Mouse (Mus musculus) hindbrain, postnatal 0 days (tissue): Measurements from ENCODE around the gene Nav3. TPM values are rescaled to one million over a fixed set of nuclear protein-coding genes. Genes with fewer than 3 reads are reported as not detected.

Experiments
- ATAC-seq: fragments of 200-750 bp; cut with Nextera tagmentation; 2 replicates; pipeline ENCODE4 v1.8.0; 2017; ENCODE audit warnings: mild to moderate bottlenecking, moderate TSS enrichment, moderate library complexity
- DNase-seq: peaks from one replicate; pipeline ENCODE4 v3.0.0-alpha.2; 2015; ENCODE audit warnings: low spot score
- H3K27ac ChIP-seq: fragments of 300-500 bp; sonication (generic); 2 replicates; pipeline ENCODE4 v1.5.1; 2014; ENCODE audit warnings: mild to moderate bottlenecking
- H3K27me3 ChIP-seq: fragments of 300-500 bp; sonication (generic); 2 replicates; pipeline ENCODE4 v1.6.1; 2014; ENCODE audit warnings: low read length, mixed read lengths; ENCODE audit not compliant: insufficient read depth
- H3K36me3 ChIP-seq: fragments of 300-500 bp; sonication (generic); 2 replicates; pipeline ENCODE4 v1.6.1; 2014; ENCODE audit warnings: low read length, mixed read lengths; ENCODE audit not compliant: insufficient read depth
- H3K4me1 ChIP-seq: fragments of 300-500 bp; sonication (generic); 2 replicates; pipeline ENCODE4 v1.6.1; 2014; ENCODE audit warnings: antibody characterized with exemption, low read length, mixed read lengths; ENCODE audit not compliant: insufficient read depth
- H3K4me2 ChIP-seq: fragments of 300-500 bp; sonication (generic); 2 replicates; pipeline ENCODE4 v1.6.1; 2014; ENCODE audit warnings: low read depth, mild to moderate bottlenecking, low read length, moderate library complexity, mixed read lengths
- H3K4me3 ChIP-seq: fragments of 300-500 bp; sonication (generic); 2 replicates; pipeline ENCODE4 v1.5.1; 2014; ENCODE audit warnings: low read length
- H3K9ac ChIP-seq: fragments of 300-500 bp; sonication (generic); replicated peaks from 2 replicates; pipeline ENCODE4 v1.6.1; 2014; ENCODE audit warnings: mild to moderate bottlenecking, low read length, moderate library complexity, mixed read lengths
- H3K9me3 ChIP-seq: fragments of 300-500 bp; sonication (generic); 2 replicates; pipeline ENCODE4 v1.6.1; 2016; ENCODE audit warnings: low read length, mixed read lengths
- CTCF ChIP-seq: IDR thresholded peaks from 2 replicates; pipeline ENCODE4 v1.5.1; 2016; ENCODE audit warnings: antibody characterized with exemption, control low read depth, low read depth
- WGBS: fragments of 180-500 bp; shearing (Covaris S2); extraction: QIAGEN DNeasy Blood & Tissue Kit; methylation state at CpG from one replicate; pipeline ENCODE4 v1.1.7; 2014; 5-methylcytosine and 5-hydroxymethylcytosine counted together
- polyA plus RNA-seq: library from polyadenylated mRNA; unstranded; fragments of >200 nt; fragmentation: Nextera tagmentation; extraction: Ambion mirVana; gene quantifications from 2 replicates; pipeline ENCODE4 v1.2.1, GENCODE M21; 2015
- total RNA-seq: library from RNA; depleted of rRNA; stranded (reverse); fragments of >200 nt; gene quantifications from 2 replicates; pipeline ENCODE4 v1.2.3, GENCODE M21; 2014

The Nav3 gene
- total and polyA plus RNA-seq, 2 experiments from 2014 or later: 18.2 to 98.1 TPM

GRCm38 (mm10) chr10:109976351-109976750 is 479.7 kb downstream of the Nav3 start:
- no peak for ATAC-seq
- H3K4me3 ChIP-seq: no peak overlapping the region
- WGBS: 83% methylated on average over 8 of the region's 8 CpGs

GRCm38 (mm10) chr10:109974177-109974576 is 481.8 kb downstream of the Nav3 start:
- no peak for TF ChIP-seq CTCF
- H3K27ac ChIP-seq: no peak overlapping the region

More at GRCm38 (mm10) chr10:109976351-109976750, 479.7 kb downstream of the Nav3 start:
- no peak overlapping the region for H3K27ac ChIP-seq
- no peak overlapping the region for H3K4me2 ChIP-seq
- no peaks in the 10 kb centered on the region for H3K9me3 ChIP-seq
- H3K9ac ChIP-seq: no peak overlapping the region
- no peaks in the 10 kb centered on the region for H3K4me1 ChIP-seq
- no peaks in the 10 kb centered on the region for H3K27me3 ChIP-seq
- no peak for DNase-seq
- no peak for TF ChIP-seq CTCF
- H3K36me3 ChIP-seq: no peaks in the 10 kb centered on the region

GRCm38 (mm10) chr10:109973483-109973882 is 482.5 kb downstream of the Nav3 start:
- Histone ChIP-seq H3K9ac (no peak overlapping the region), H3K4me1 (no peaks in the 10 kb centered on the region), H3K4me2 (no peak overlapping the region), H3K27ac (no peak overlapping the region), H3K27me3 (no peaks in the 10 kb centered on the region), H3K4me3 (no peak overlapping the region), H3K36me3 (no peaks in the 10 kb centered on the region), H3K9me3 (no peaks in the 10 kb centered on the region)
- DNase-seq (no peak), ATAC-seq (no peak)
- TF ChIP-seq CTCF: no peak
- 75% methylated on average over 3 of the region's 3 CpGs for WGBS

More at GRCm38 (mm10) chr10:109974177-109974576, 481.8 kb downstream of the Nav3 start:
- DNase-seq (no peak), ATAC-seq (no peak)
- Histone ChIP-seq H3K4me3 (no peak overlapping the region), H3K27me3 (no peaks in the 10 kb centered on the region), H3K9me3 (no peaks in the 10 kb centered on the region), H3K4me1 (no peaks in the 10 kb centered on the region), H3K36me3 (no peaks in the 10 kb centered on the region), H3K4me2 (no peak overlapping the region), H3K9ac (no peak overlapping the region)
- WGBS: 60% methylated on average over 4 of the region's 4 CpGs

- Histone ChIP-seq H3K36me3 (no peaks in the 10 kb centered on the region), H3K4me1 (no peaks in the 10 kb centered on the region), H3K4me3 (no peak overlapping the region), H3K27me3 (no peaks in the 10 kb centered on the region), H3K4me2 (no peak overlapping the region), H3K9ac (no peak overlapping the region), H3K27ac (no peak overlapping the region), H3K9me3 (no peaks in the 10 kb centered on the region)
- no peak for TF ChIP-seq CTCF
- DNase-seq (peak; percentile 49), ATAC-seq (no peak)
- 49% methylated on average over 3 of the region's 3 CpGs for WGBS
Measured at GRCm38 (mm10) chr10:109950296-109950695, 505.7 kb downstream of the Nav3 start.

- no peaks in the 10 kb centered on the region for H3K36me3 ChIP-seq
- 0 out of 2 replicates have a peak, but pooled peaks cover 7% of the 10 kb centered on the region for H3K4me1 ChIP-seq
- DNase-seq (peak; percentile 9), ATAC-seq (no peak)
- peak overlapping the region; percentile 21; the same call in 1 of the 2 replicates for H3K4me2 ChIP-seq
- no peak overlapping the region for H3K4me3 ChIP-seq
- no peaks in the 10 kb centered on the region for H3K9me3 ChIP-seq
- H3K27me3 ChIP-seq: no peaks in the 10 kb centered on the region
- H3K9ac ChIP-seq: no peak overlapping the region
- no peak overlapping the region for H3K27ac ChIP-seq
- WGBS: 38% methylated on average over 5 of the region's 5 CpGs
- TF ChIP-seq CTCF: no peak
Measured at GRCm38 (mm10) chr10:109929319-109929622, 526.7 kb downstream of the Nav3 start.

GRCm38 (mm10) chr10:109928547-109929318 is 527.3 kb downstream of the Nav3 start:
- no peak overlapping the region for H3K4me3 ChIP-seq
- H3K9ac ChIP-seq: no peak overlapping the region
- 0 out of 2 replicates have a peak, but pooled peaks cover 7% of the 10 kb centered on the region for H3K4me1 ChIP-seq
- no peak for ATAC-seq
- H3K9me3 ChIP-seq: no peaks in the 10 kb centered on the region
- no peaks in the 10 kb centered on the region for H3K36me3 ChIP-seq
- peak; percentile 23 for DNase-seq
- no peak for TF ChIP-seq CTCF
- no peak overlapping the region for H3K27ac ChIP-seq
- no peaks in the 10 kb centered on the region for H3K27me3 ChIP-seq
- 34% methylated on average over 8 of the region's 8 CpGs for WGBS
- peak overlapping the region; percentile 21; the same call in 1 of the 2 replicates for H3K4me2 ChIP-seq

GRCm38 (mm10) chr10:109926149-109926548 is 529.9 kb downstream of the Nav3 start:
- H3K4me2 ChIP-seq: no peak overlapping the region
- no peaks in the 10 kb centered on the region for H3K27me3 ChIP-seq
- no peaks in the 10 kb centered on the region for H3K9me3 ChIP-seq
- H3K4me1 ChIP-seq: 0 out of 2 replicates have a peak, but pooled peaks cover 7% of the 10 kb centered on the region
- H3K36me3 ChIP-seq: no peaks in the 10 kb centered on the region
- H3K4me3 ChIP-seq: no peak overlapping the region
- no peak overlapping the region for H3K27ac ChIP-seq
- no peak for TF ChIP-seq CTCF
- 83% methylated on average over 3 of the region's 3 CpGs for WGBS
- ATAC-seq (no peak), DNase-seq (no peak)
- no peak overlapping the region for H3K9ac ChIP-seq
